Mouse (Mus musculus) naive thymus-derived CD4-positive, alpha-beta T cell, adult 2 months (primary cell): ENCODE results near the gene Olfr1191-ps1.
"Not testable (repeated sequence)": the region's sequence is repeated elsewhere in the genome, so short reads cannot be mapped to it uniquely, and the experiment has no call there.

Source experiments
- DNase-seq: peaks from one replicate; pipeline ENCODE4 v3.0.0-alpha.2; 2011; ENCODE audit warnings: low read depth

Gene Olfr1191-ps1

DNA sequence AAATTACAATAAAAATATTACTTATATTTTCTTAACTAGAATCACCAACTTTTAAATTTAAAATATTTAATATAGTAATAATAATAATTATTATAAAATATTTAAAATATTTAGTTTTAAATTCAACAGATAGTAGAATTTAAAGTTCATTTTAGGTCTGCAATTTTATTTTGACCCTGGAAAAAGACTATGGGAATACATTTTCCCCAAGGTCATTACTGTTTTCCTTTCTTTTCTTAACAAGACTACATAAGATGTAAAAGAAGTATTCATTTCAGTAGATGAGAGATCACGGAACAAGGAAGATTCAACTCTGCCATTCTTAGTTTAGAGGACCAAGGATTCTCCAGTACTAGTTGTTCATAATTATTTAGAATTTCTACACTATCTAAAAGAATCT, at the start of gene Olfr1191-ps1:
TSS of gene Olfr1191-ps1 (plus strand) at position 301 of the 400 bp plus-strand sequence.
- DNase-seq: not testable (repeated sequence)

DNA sequence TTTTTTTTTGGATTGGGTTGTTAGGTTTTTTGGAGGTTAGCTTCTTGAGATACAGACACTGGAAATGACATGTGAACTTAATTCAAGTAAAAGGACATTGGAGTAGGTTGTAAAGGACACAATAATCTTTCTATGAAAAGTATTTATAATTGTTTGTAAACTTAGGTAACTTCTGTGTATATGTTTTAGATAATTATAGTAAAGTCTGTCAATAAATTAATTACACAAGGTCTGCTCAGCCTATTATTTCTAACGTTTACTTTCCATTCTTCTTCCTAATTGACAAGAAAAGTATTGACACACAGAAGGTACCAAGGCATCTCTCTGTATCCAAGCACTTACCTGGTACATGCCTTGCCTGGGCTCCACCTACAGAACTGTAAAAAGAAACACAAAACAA, 7.9 kb downstream of the Olfr1191-ps1 start, which contains the start of gene Olfr1192-ps1:
TSS of gene Olfr1192-ps1 (plus strand) at position 301 of the 400 bp plus-strand sequence.
- DNase-seq: no peak

GRCm38 (mm10) chr2:88675328-88675727, 35.0 kb downstream of the Olfr1191-ps1 start, which contains the start of gene Olfr1193:
TSS of gene Olfr1193 (plus strand) at chr2:88675628.
- not testable (repeated sequence) for DNase-seq

GRCm38 (mm10) chr2:88689087-88689486, 48.7 kb downstream of the Olfr1191-ps1 start, which contains the start of gene Olfr1195:
TSS of gene Olfr1195 (minus strand) at chr2:88689187.
- no peak for DNase-seq
